In the genomic region with DNA sequence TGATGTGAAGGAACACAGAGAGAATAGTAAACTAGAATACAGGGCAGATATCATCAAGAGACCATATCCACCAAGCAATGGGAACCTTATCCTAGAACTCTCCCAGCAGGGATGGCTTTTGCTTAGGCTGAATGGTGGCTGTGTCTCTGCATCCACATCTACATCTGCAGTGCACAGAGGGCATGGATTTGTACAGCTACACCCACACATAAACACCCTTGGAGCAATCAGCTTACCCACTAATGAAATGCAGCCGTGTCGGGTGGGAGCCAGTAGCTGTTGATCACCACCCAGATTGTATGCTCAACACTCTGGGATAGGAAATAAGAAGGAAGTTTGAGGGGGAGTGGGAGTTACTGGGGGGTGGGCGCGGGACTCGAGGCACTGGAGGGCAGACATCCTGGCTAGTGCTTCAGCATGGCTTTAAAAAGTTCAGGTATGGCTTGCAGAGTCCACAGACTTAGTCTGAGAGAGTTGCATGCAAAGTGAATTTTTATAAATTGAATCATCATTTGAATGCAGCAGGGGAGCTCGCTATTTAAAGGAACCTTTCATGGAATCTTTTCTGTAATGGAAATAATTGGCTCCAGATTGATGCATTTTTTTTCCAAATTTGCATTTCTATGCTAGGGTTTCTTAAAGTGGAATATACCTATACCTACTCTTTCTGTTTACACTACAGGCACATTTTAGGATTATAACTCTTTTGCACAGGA, we compare ENCODE assay signal across 18 mouse cellular contexts. TPM values are rescaled to one million over a fixed set of nuclear protein-coding genes. Genes with fewer than 3 reads are reported as not detected.
DNase-seq lines count a peak whose midpoint lies in the region; ATAC-seq and TF ChIP-seq lines count a peak whose summit lies in the region.
"Had no signal": no experiment of that assay in that cellular context is flagged by ENCODE, and none has a peak within 500 bp of the region (broad histone marks: within the 10 kb centered on the region; RNA-seq: fewer than 3 reads in every experiment).

No protein-coding gene starts in this region.

- no peak overlapping the region for H3K4me3 ChIP-seq in ES-E14 (ENCODE audit: insufficient read depth in 1 of 2, low read depth in 1 of 2, low read length in 2 of 2, poor library complexity in 1 of 2, severe bottlenecking in 1 of 2)
- H3K4me3 ChIP-seq in forebrain, embryonic 13.5 days = no peak overlapping the region
- no peak overlapping the region for H3K4me3 ChIP-seq in hindbrain, postnatal 0 days (ENCODE audit: low read length)
- H3K4me3 ChIP-seq: erythroblast, embryonic 14.5 days; liver, embryonic 12.5 days had no signal

- 45% methylated on average over 6 of the region's 6 CpGs for WGBS in forebrain, embryonic 13.5 days
- WGBS in hindbrain, postnatal 0 days = 46% methylated on average over 6 of the region's 6 CpGs

- peak; percentile 44 for ATAC-seq in forebrain, embryonic 13.5 days
- no peak for ATAC-seq in hindbrain, postnatal 0 days
- ATAC-seq: liver, embryonic 12.5 days had no signal

- DNase-seq in ES-E14 (ENCODE audit: low read depth, low spot score) (no peak), NIH3T3 (ENCODE audit: low read depth) (peak; percentile 6)
- DNase-seq in hindbrain, postnatal 0 days (ENCODE audit: low spot score) = no peak
- DNase-seq in thymus, postnatal 10 days (ENCODE audit: low spot score in 2 of 2) = no peak
- no peak for DNase-seq in left cerebral cortex, adult 8-10 months (ENCODE audit: low spot score in 2 of 2)
- DNase-seq in embryo, embryonic 11 days = no peak
- DNase-seq in right cerebral cortex, postnatal 4 days = no peak
- DNase-seq: adrenal gland, adult 2 months; cerebellum, postnatal 25 days; heart, postnatal 36 days; kidney, adult 11 months; kidney, postnatal 36 days; lung, postnatal 10 days had no signal

- peak overlapping the region; percentile 10; the same call in 1 of the 2 replicates for H3K27ac ChIP-seq in ES-E14 (ENCODE audit: insufficient read depth, low read depth, low read length, poor library complexity, severe bottlenecking)
- H3K27ac ChIP-seq in forebrain, embryonic 13.5 days = peak overlapping the region; percentile 64
- no peak overlapping the region for H3K27ac ChIP-seq in hindbrain, postnatal 0 days
- H3K27ac ChIP-seq: liver, embryonic 12.5 days had no signal

- TF ChIP-seq CTCF in hindbrain, postnatal 0 days (IDR thresholded peaks at IDR 0.05; ENCODE audit: low read depth) = no peak

- H3K9me3 ChIP-seq in ES-E14 (ENCODE audit: control insufficient read depth, insufficient read depth, low read depth, low read length) = no peaks in the 10 kb centered on the region
- H3K9me3 ChIP-seq in forebrain, embryonic 13.5 days (replicated peaks) = no peaks in the 10 kb centered on the region
- H3K9me3 ChIP-seq in hindbrain, postnatal 0 days (ENCODE audit: low read length) = no peaks in the 10 kb centered on the region
- H3K9me3 ChIP-seq: liver, embryonic 12.5 days had no signal

- H3K27me3 ChIP-seq in forebrain, embryonic 13.5 days = peaks cover 7% of the 10 kb centered on the region; the same call in 1 of the 2 replicates
- H3K27me3 ChIP-seq in hindbrain, postnatal 0 days (ENCODE audit: insufficient read depth, low read length) = no peaks in the 10 kb centered on the region
- H3K27me3 ChIP-seq: CH12.LX; liver, embryonic 12.5 days had no signal

- no peaks in the 10 kb centered on the region for H3K36me3 ChIP-seq in ES-E14 (ENCODE audit: control insufficient read depth, insufficient read depth, low read length, poor library complexity, severe bottlenecking)
- no peaks in the 10 kb centered on the region for H3K36me3 ChIP-seq in forebrain, embryonic 13.5 days (ENCODE audit: poor library complexity, severe bottlenecking)
- H3K36me3 ChIP-seq in hindbrain, postnatal 0 days (ENCODE audit: insufficient read depth, low read length) = no peaks in the 10 kb centered on the region
- H3K36me3 ChIP-seq: liver, embryonic 12.5 days had no signal

- in situ Hi-C loops in ES-E14 (cut with MboI; ENCODE audit: low sequenced_read_pairs in 2 of 2, unreplicated experiment in 2 of 2) = no loop called here

- H3K4me1 ChIP-seq in ES-E14 (ENCODE audit: control insufficient read depth in 2 of 2, insufficient read depth in 2 of 2, low read length in 2 of 2, poor library complexity in 1 of 2) = no peaks in the 10 kb centered on the region
- H3K4me1 ChIP-seq in forebrain, embryonic 13.5 days = peaks cover 22% of the 10 kb centered on the region
- H3K4me1 ChIP-seq in hindbrain, postnatal 0 days (ENCODE audit: insufficient read depth, low read length) = peaks cover 11% of the 10 kb centered on the region; the same call in 1 of the 2 replicates
- H3K4me1 ChIP-seq: liver, embryonic 12.5 days had no signal

- no peak overlapping the region for H3K9ac ChIP-seq in ES-E14 (ENCODE audit: insufficient read depth, low read depth, low read length, poor library complexity, severe bottlenecking)
- H3K9ac ChIP-seq in forebrain, embryonic 13.5 days = no peak overlapping the region
- no peak overlapping the region for H3K9ac ChIP-seq in hindbrain, postnatal 0 days (replicated peaks; ENCODE audit: low read length)
- H3K9ac ChIP-seq: liver, embryonic 12.5 days had no signal

- H3K4me2 ChIP-seq in forebrain, embryonic 13.5 days = peak overlapping the region; percentile 25; the same call in 1 of the 2 replicates
- 0 out of 2 replicates have a peak overlapping the region, but pooled peaks have one; percentile 7 for H3K4me2 ChIP-seq in hindbrain, postnatal 0 days (ENCODE audit: low read depth, low read length)
- H3K4me2 ChIP-seq: liver, embryonic 12.5 days had no signal

TF ChIP-seq in ES-E14, 5 proteins besides CTCF, POLR2A, EP300 and RAD21:
- no peak for TF ChIP-seq HCFC1 (IDR thresholded peaks at IDR 0.05; ENCODE audit: borderline replicate concordance, insufficient read depth, low read length)
- no peak for TF ChIP-seq CHD2 (IDR thresholded peaks at IDR 0.05; ENCODE audit: low read depth, low read length)
- no peak for TF ChIP-seq ZC3H11A (IDR thresholded peaks at IDR 0.05; ENCODE audit: borderline replicate concordance, low read depth, low read length)
- TF ChIP-seq ZNF384 (IDR thresholded peaks at IDR 0.05; ENCODE audit: low read depth, low read length) = no peak
- TF ChIP-seq MAFK (IDR thresholded peaks at IDR 0.05; ENCODE audit: insufficient read depth, low read depth, low read length) = no peak

RNA-seq across cellular contexts. Expression of a gene that starts 10.5 kb away (rescaled TPM):
- not detected in 2 replicates for total RNA-seq in ES-E14 (2012; rRNA removed)
- 0.18 and 0.26 TPM in 2 replicates for polyA plus RNA-seq in forebrain, embryonic 13.5 days (2015; fragmentation: Nextera tagmentation; extraction: Ambion mirVana)
- total RNA-seq in hindbrain, postnatal 0 days (2014; rRNA removed) = 0.31 TPM in 1 of 2 replicates, not detected in the other
- polyA plus RNA-seq in hindbrain, postnatal 0 days (2015; fragmentation: Nextera tagmentation; extraction: Ambion mirVana) = 0.09 and 0.11 TPM in 2 replicates
- total RNA-seq in left cerebral cortex, adult 8-10 months (2022) = under 1 TPM in 2 of 4 experiments, not detected in 2; 0.07 to 0.14 TPM
- total RNA-seq: CH12.LX had no signal
- polyA plus RNA-seq: liver, embryonic 12.5 days; small intestine, adult 2 months had no signal
